Mouse (Mus musculus) liver, adult (tissue): ENCODE measurements around the gene Npepps.

Experiments used
- GATA4 ChIP-seq: IDR thresholded peaks from 2 replicates; pipeline ENCODE4 v1.6.1; 2014; ENCODE audit warnings: mild to moderate bottlenecking, low read length; ENCODE audit not compliant: insufficient replicate concordance

The Npepps gene

GRCm38 (mm10) chr11:97175499-97175898 is 104.9 kb downstream of the Npepps start:
- TF ChIP-seq GATA4: no peak

DNA sequence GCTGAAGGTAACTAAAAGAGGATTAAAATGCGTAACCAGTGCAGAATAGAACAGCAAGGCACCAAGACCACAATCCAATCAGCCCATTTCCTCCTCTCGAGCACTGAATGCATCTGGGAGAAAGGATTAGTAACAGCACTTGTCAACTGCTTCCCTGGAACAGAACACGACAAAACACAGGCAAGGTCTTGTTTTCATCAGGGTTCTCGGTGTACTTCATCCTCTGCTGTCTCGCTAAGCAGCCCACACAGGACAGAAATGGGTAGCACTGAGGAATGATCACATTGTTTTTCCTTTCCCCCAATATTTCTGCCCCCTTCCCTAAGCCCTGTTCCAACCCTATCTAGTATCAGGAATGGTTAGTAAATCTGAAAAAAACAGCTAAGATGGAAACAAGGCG is 120.1 kb downstream of the Npepps start:
- TF ChIP-seq GATA4: no peak

DNA sequence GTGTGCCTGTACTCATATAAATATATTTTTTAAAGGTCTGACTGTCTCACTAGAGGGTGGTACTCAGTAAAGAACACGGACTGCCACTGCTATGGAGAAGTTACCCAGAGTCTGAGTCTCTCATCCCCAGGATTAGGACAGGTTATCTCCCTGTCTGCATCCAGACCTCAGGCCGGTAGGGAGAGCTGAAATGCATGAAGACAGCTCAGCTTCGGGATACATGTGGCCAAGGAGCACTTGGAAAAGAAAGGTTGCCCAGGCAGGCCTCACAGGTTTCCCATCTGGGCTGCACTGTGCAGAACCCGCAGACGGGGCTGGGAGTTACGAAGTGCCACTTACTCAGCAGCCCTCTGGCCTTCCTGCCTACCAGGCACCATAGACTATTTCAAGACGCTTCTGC is 123.4 kb downstream of the Npepps start:
- no peak for TF ChIP-seq GATA4
